Mouse (Mus musculus): ENCODE measurements at regions not wholly inside any gene's neighbourhood (a gene's known extent, or its start where the extent isn't known, plus 50 kb on each side); places are given as distances from the start of the nearest gene placed in this dataset.

DNA sequence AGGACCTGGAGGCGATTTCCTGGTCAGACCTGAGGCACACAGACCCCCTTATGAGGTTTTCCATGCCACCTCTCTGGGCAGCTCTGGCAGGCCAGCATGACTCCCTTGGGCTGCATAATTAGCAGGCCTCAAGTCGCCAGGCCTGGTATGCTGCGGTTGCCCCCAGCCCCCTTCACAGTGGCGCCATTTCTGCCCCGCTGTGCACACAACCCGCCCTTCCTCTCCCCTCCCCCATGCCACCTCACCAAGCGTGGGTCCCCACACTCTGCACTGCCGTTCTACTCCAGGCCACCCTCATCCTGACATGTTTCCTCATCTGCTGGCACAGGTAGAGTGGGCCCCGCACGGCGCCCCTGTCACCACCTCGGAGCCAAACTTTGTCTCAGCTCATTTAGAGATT, 339.3 kb downstream of the Sox9 start:
- Histone ChIP-seq H3K4me3 (ENCODE audit: low read length) (no peak overlapping the region), H3K4me2 (ENCODE audit: low read depth, low read length) (no peak overlapping the region), H3K9me3 (ENCODE audit: low read length) (no peaks in the 10 kb centered on the region), H3K9ac (replicated peaks; ENCODE audit: low read length) (no peak overlapping the region), H3K27me3 (ENCODE audit: insufficient read depth, low read length) (no peaks in the 10 kb centered on the region), H3K4me1 (ENCODE audit: insufficient read depth, low read length) (peaks cover 22% of the 10 kb centered on the region), H3K36me3 (ENCODE audit: insufficient read depth, low read length) (no peaks in the 10 kb centered on the region), H3K27ac (no peak overlapping the region; the same call in 1 of the 2 replicates)
- ATAC-seq: 0 out of 2 replicates have a peak, but pooled peaks have one; percentile 32
- no peak for DNase-seq (ENCODE audit: low spot score)
- no peak for TF ChIP-seq CTCF (IDR thresholded peaks at IDR 0.05; ENCODE audit: low read depth)
- 39% methylated on average over 12 of the region's 12 CpGs for WGBS

DNA sequence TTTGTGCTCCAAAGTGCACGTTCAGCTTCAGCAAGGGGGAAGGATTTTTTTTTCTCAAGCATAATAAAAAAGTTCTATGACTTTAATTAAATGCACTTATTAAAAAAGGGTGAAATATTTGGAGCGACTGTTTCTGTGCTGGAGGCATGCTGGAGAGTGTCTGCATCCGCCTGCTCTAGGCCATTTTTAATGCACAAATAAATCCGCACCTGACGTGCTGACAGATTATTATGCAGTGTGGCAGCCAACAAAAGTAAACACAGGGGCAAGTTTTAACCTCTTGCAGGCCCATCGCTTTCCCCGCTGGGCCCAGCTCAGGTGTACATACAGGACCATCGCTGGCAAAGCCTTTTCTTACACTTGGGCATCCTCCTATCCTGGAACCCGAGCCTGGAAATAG, 340.1 kb downstream of the Sox9 start:
- H3K4me1 ChIP-seq (ENCODE audit: insufficient read depth, low read length): peaks cover 27% of the 10 kb centered on the region
- no peaks in the 10 kb centered on the region for H3K36me3 ChIP-seq (ENCODE audit: insufficient read depth, low read length)
- WGBS: 53% methylated on average over 9 of the region's 9 CpGs
- no peak overlapping the region for H3K27ac ChIP-seq
- H3K9ac ChIP-seq (replicated peaks; ENCODE audit: low read length): no peak overlapping the region
- H3K9me3 ChIP-seq (ENCODE audit: low read length): no peaks in the 10 kb centered on the region
- H3K4me3 ChIP-seq (ENCODE audit: low read length): no peak overlapping the region
- no peak for TF ChIP-seq CTCF (IDR thresholded peaks at IDR 0.05; ENCODE audit: low read depth)
- DNase-seq (ENCODE audit: low spot score) (no peak), ATAC-seq (no peak)
- no peaks in the 10 kb centered on the region for H3K27me3 ChIP-seq (ENCODE audit: insufficient read depth, low read length)
- H3K4me2 ChIP-seq (ENCODE audit: low read depth, low read length): no peak overlapping the region

DNA sequence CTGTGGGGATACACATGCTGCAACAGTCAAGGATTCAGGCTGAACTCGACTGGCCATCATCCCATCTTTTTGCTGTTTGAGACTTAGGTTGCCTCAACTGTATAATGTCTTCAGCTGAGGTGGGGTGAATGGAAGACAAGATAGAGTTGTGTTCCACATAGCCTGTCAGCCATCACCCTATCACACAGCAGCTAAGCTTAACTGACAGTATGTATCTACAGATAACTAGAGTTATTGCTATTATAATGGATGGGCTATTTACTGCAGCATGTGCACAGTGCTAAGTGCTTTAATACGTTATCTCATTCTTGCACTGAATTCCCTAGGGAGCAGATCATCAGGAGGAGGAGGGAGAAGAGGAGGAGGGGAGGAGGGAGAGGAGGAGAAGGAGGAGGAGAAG, 340.9 kb downstream of the Sox9 start:
- TF ChIP-seq CTCF (IDR thresholded peaks at IDR 0.05; ENCODE audit: low read depth): no peak
- Histone ChIP-seq H3K4me3 (ENCODE audit: low read length) (no peak overlapping the region), H3K9ac (replicated peaks; ENCODE audit: low read length) (no peak overlapping the region), H3K27me3 (ENCODE audit: insufficient read depth, low read length) (no peaks in the 10 kb centered on the region), H3K4me2 (ENCODE audit: low read depth, low read length) (no peak overlapping the region), H3K4me1 (ENCODE audit: insufficient read depth, low read length) (peaks cover 27% of the 10 kb centered on the region), H3K27ac (no peak overlapping the region), H3K36me3 (ENCODE audit: insufficient read depth, low read length) (no peaks in the 10 kb centered on the region), H3K9me3 (ENCODE audit: low read length) (no peaks in the 10 kb centered on the region)
- 39% methylated on average over 2 of the region's 2 CpGs for WGBS
- no peak for ATAC-seq
- DNase-seq (ENCODE audit: low spot score): no peak

DNA sequence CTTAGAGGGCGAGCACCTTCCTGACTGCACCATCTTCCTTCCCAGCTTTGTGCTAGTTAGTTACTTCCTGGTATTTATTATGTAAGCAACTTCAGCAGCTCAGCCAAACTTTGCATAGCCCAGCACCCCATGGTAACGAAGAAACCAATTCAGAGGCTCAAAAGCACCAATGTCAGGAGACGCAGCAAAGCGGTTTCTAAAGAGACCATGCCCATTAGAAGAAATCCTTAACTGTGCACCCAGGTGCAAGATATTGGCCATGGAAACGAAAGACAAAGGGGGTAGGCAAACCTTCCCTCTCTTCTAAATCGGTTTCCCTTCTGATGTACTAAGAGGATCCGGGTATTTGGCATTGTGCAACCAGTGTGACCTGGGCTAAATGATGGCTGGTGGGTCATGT, 343.8 kb downstream of the Sox9 start:
- Histone ChIP-seq H3K36me3 (ENCODE audit: insufficient read depth, low read length) (no peaks in the 10 kb centered on the region), H3K4me3 (ENCODE audit: low read length) (no peak overlapping the region), H3K9ac (replicated peaks; ENCODE audit: low read length) (no peak overlapping the region), H3K27me3 (ENCODE audit: insufficient read depth, low read length) (no peaks in the 10 kb centered on the region), H3K4me2 (ENCODE audit: low read depth, low read length) (no peak overlapping the region), H3K27ac (no peak overlapping the region), H3K9me3 (ENCODE audit: low read length) (no peaks in the 10 kb centered on the region), H3K4me1 (ENCODE audit: insufficient read depth, low read length) (peaks cover 25% of the 10 kb centered on the region)
- ATAC-seq: no peak
- WGBS: 66% methylated on average over 7 of the region's 7 CpGs
- DNase-seq (ENCODE audit: low spot score): no peak
- no peak for TF ChIP-seq CTCF (IDR thresholded peaks at IDR 0.05; ENCODE audit: low read depth)

DNA sequence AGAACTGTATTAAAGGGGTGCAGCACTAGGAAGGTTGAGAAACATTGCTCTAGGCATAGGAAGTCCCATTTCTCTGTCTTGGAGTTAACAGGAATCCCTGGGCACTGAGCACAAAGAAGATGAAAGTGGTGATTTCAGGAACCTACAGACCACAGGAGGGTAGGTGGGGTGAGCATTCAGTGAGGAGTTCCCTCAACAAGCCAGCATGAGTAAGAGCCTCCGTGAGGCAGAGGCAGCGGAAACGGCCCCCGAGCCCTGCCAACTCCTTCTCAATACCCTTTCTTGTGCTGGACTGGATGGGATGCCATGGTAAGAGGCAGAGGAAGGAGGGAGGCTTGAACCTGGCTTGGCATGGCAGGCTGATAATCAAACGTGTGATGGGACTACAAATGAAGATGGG, 347.2 kb downstream of the Sox9 start:
- no peak overlapping the region for H3K27ac ChIP-seq
- no peak overlapping the region for H3K4me2 ChIP-seq (ENCODE audit: low read depth, low read length)
- ATAC-seq: no peak
- H3K9ac ChIP-seq (replicated peaks; ENCODE audit: low read length): no peak overlapping the region
- no peak for DNase-seq (ENCODE audit: low spot score)
- H3K27me3 ChIP-seq (ENCODE audit: insufficient read depth, low read length): no peaks in the 10 kb centered on the region
- TF ChIP-seq CTCF (IDR thresholded peaks at IDR 0.05; ENCODE audit: low read depth): no peak
- peaks cover 13% of the 10 kb centered on the region; the same call in 1 of the 2 replicates for H3K4me1 ChIP-seq (ENCODE audit: insufficient read depth, low read length)
- no peaks in the 10 kb centered on the region for H3K36me3 ChIP-seq (ENCODE audit: insufficient read depth, low read length)
- WGBS: 71% methylated on average over 5 of the region's 5 CpGs
- no peak overlapping the region for H3K4me3 ChIP-seq (ENCODE audit: low read length)
- H3K9me3 ChIP-seq (ENCODE audit: low read length): no peaks in the 10 kb centered on the region

DNA sequence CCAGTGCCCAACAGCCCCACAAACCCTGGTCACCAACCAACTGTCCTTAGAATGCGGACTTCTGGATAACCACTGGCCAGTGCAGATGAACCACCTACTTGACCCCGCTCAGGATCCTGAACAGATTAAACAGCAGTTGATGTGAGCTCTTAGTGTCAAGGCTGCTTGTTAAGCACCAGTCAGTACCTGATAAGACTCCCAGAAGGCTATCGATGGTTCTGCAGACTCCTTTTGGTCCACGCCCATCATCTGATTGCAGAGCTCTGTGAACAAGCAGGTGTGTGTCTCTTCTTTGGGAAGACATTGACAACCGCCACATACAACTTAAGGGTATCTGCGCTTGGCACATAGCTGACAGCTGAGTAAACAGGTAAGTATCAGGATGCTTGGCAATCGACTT, 348.0 kb downstream of the Sox9 start:
- Histone ChIP-seq H3K4me1 (ENCODE audit: insufficient read depth, low read length) (peaks cover 13% of the 10 kb centered on the region; the same call in 1 of the 2 replicates), H3K9me3 (ENCODE audit: low read length) (no peaks in the 10 kb centered on the region), H3K4me2 (ENCODE audit: low read depth, low read length) (no peak overlapping the region), H3K27me3 (ENCODE audit: insufficient read depth, low read length) (no peaks in the 10 kb centered on the region), H3K4me3 (ENCODE audit: low read length) (no peak overlapping the region), H3K27ac (no peak overlapping the region), H3K36me3 (ENCODE audit: insufficient read depth, low read length) (no peaks in the 10 kb centered on the region), H3K9ac (replicated peaks; ENCODE audit: low read length) (no peak overlapping the region)
- no peak for TF ChIP-seq CTCF (IDR thresholded peaks at IDR 0.05; ENCODE audit: low read depth)
- DNase-seq (ENCODE audit: low spot score) (no peak), ATAC-seq (no peak)
- WGBS: 97% methylated on average over 7 of the region's 7 CpGs

DNA sequence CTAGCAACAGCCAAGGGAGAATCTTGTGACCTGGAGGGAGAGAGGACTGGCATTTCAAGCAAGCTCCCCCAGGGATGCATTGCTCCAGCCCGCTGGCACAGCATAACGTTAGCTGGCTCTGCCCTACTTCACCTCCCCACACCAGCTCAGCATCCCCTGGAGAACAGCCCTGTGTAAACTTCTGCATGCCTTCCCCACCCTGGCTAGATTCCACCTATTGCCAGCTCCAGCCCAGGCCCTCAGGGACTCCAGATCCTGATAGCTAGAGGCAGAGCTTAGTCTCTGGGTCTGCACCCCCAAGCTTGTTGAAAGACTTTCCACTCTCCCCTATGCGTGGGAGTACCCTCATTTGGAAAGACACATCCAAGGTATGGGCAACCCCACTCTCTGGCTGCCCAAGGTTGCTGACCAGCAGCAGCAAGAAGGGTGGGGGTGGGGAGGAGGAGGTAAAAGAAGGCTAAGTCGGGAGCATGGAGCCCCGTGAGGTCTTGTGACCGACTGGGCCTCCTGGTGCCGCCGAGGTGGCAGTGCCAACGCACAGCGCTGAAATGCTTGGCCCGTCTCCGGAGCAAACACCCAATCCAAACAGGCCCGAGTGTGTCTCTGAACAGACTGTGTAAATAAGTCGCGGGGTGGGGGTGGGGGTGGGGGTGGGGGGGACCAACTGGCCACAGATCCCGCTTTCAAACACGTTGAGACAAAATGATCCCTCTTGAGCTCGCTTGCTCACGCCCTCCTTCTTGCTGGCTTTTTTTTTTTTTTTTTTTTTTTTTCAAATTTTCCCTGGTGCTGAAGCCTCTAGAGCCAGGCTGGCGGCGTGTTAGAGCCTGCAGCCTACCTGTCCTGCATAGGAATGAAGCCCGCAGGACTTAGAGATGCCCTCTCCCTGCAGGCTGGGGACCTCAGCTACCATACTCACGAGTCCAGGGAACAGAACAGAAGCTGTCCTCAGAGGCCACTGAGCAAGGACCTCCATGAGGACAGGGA, 350.3 kb downstream of the Sox9 start:
- Histone ChIP-seq H3K27ac (peak overlapping the region; percentile 60), H3K4me2 (ENCODE audit: low read depth, low read length) (0 out of 2 replicates have a peak overlapping the region, but pooled peaks have one; percentile 9), H3K4me1 (ENCODE audit: insufficient read depth, low read length) (peaks cover 6% of the 10 kb centered on the region; the same call in 1 of the 2 replicates), H3K36me3 (ENCODE audit: insufficient read depth, low read length) (no peaks in the 10 kb centered on the region), H3K27me3 (ENCODE audit: insufficient read depth, low read length) (no peaks in the 10 kb centered on the region), H3K9me3 (ENCODE audit: low read length) (no peaks in the 10 kb centered on the region), H3K4me3 (ENCODE audit: low read length) (no peak overlapping the region), H3K9ac (replicated peaks; ENCODE audit: low read length) (no peak overlapping the region)
- ATAC-seq: peak; percentile 79
- peak; percentile 55 for DNase-seq (ENCODE audit: low spot score)
- no peak; the same call in 1 of the 2 replicates for TF ChIP-seq CTCF (IDR thresholded peaks at IDR 0.05; ENCODE audit: low read depth)
- WGBS: 50% methylated on average over 23 of the region's 23 CpGs
